Mouse (Mus musculus): ENCODE measurements around the gene Arpc4.
A peak's percentile ranks its signal among the peaks of the same experiment; 100 is the strongest.
"Not testable (repeated sequence)": the region's sequence is repeated elsewhere in the genome, so short reads cannot be mapped to it uniquely, and the experiment has no call there.

Gene Arpc4

DNA sequence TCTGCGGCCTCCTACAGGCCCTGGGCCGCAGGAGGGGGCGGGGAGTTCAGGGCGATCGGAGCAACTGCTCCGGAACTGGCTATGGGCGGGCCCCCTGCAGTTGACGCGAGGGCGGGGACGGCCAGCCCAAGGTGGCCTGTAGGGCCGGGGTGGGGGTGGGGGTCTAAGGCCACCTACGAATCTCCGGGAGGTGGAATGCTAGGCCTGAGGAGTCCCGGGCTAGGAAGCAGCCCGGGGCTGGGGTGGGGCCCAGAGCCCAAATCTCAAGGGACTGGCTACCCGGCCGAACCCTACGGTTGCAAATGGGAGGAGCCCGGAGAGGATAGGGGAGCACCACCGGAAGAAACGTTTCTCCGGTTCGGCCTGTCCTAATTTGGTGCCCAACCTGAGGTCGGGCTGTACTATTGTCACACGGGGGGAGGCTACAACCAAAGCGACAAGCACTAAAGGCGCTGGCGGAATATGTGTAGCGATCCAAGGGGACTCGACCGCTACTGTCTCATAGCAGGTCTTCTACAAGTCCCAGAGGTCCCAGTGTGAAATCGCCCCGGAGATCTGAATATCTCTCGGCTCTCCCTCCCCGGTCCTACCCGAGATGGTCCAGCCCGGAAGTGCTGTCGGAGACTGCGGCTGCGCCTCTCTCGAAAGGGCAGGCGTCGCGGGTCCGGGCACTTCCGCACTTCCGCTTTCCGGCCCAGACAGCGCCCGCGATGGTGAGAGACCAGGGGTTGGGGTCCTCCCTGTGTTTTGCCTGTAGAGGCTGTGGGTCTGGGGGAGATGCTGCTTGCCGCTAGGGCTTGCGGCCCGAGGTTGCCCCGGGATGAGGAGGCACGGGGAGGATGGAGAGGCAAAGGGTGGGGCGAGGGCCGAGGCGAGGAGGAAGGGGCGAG is at the start of gene Arpc4, which contains the start of gene Tada3:
Gene Arpc4, plus strand, starts transcription at position 620 of the 890 bp plus-strand sequence.
Gene Tada3, minus strand, starts transcription at position 388 of the 890 bp plus-strand sequence.
- DNase-seq (ENCODE audit: low spot score in 2 of 2), result peak; percentile 93 to 95

DNA sequence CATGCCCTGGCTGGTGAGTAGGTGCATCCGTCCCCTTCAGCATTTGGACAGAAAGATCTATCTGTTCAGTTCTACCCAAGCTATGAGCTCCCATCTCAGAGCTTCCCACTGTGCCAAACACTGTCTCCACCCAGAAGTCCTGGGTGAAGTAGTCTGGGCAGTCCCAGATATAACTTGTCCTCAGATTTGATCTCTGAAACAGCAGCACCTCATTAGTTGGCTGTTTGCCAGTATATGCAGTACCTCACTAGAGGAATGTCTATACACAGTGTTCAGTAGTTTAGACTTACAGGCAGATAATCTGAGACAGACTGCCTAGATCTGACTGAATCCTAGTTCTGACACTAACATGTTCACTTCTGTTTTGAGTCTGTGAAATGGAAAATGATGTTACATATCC is 48.5 kb upstream of the Arpc4 start:
- no peak for DNase-seq (ENCODE audit: low spot score in 2 of 2)

DNA sequence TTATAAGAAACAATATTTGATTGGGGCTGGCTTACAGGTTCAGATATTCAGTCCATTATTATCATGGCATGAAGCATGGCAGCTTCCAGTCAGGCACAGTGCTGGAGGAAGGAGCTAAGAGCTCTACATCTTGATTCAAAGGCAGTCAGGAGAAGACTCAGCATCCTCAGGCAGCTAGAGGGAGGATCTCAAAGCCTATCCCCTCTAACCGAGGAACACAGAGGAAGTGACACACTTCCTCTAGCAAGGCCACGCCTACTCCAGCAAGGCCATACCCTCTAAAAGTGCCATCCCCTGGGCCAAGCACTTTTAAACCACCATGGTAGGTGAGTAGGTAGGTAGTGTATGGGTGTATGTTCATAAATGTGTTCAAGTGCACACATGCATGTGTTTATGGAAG is 47.4 kb upstream of the Arpc4 start:
- DNase-seq (ENCODE audit: low spot score in 2 of 2), result peak; percentile 65 to 66

DNA sequence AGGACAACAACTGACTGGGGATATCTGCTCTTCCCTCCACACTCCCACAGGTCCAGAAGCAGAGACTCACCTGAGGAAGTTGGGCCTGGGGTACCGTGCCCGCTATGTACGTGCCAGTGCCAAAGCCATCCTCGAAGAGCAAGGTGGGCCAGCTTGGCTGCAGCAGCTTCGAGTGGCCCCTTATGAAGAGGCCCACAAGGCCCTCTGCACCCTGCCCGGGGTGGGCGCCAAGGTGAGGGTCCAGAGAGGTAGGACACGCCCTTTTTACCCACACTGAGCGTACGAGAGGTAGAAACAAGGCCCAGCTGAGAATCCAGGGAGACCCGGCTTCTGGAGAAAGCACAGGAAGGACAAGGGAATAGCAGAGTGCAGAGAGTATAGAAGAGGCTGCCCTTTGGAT is 46.2 kb upstream of the Arpc4 start:
- DNase-seq (ENCODE audit: low spot score in 2 of 2), result no peak

DNA sequence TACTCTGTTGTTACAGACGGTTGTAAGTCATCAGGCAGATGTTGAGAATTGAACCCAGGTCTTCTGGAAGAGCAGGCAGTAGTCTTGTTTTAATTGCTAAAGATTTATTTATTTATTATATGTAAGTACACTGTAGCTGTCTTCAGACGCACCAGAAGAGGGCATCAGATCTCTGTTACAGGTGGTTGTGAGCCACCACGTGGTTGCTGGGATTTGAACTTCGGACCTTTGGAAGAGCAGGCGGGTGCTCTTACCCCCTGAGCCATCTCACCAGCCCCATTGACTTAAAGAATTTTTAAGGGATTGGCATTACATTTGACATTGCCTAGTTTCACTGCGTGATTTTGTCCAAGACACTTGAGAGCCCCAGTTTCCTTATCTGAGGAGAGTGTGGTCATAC is 45.2 kb upstream of the Arpc4 start:
- DNase-seq (ENCODE audit: low spot score in 2 of 2), result not testable (repeated sequence)

DNA sequence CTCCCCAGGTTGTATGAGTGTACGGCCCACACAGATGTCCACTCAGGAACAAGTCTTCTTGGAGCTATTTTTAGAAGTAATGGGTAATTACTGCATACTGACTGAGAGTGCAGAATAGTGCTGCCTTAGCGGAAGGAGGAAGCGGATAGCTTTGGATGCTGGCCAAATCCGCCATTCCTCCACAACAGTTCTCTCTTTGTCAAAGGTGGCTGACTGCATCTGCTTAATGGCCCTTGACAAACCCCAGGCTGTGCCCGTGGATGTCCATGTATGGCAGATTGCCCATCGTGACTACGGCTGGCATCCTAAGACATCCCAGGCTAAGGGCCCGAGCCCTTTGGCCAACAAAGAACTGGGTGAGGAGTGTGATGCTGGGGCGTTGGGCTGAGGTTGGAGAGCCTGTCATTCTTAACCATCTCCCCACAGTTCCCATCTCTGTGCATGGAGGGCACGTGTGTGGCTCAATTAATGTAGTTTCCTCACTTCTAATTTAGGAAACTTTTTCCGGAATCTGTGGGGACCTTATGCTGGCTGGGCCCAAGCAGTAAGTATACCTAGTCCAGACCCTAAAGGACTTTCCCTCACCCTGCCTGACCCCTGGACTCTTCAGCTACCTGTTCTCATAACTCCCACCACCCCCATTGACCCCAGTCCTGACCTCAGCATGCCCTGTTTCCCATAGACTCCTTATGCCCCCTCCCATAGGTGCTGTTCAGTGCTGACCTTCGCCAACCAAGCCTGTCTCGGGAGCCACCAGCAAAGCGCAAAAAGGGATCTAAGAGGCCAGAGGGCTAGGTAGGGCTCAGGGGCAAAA is 44.6 kb upstream of the Arpc4 start:
- no peak for DNase-seq (ENCODE audit: low spot score in 2 of 2)

DNA sequence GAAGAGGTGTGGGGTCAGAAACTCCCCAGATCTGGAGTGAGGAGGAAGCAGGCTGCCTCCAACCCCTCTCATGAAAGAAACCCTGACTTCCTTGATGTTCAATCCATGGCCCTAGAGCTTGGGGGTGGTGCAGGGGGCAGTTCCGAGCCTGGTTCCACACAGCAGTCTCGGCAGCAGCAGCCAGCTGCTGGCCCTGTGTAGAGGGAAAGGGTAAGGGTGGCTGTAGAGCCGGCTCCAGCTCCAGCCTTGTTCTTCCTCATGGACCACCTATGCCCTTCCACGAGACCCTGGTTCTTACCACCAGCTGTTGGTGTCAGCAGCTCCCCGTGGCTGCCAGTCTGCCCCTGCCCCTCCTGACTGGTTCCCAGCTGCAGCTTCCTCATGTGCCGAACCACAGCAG is 43.7 kb upstream of the Arpc4 start:
- no peak for DNase-seq (ENCODE audit: low spot score in 2 of 2)

DNA sequence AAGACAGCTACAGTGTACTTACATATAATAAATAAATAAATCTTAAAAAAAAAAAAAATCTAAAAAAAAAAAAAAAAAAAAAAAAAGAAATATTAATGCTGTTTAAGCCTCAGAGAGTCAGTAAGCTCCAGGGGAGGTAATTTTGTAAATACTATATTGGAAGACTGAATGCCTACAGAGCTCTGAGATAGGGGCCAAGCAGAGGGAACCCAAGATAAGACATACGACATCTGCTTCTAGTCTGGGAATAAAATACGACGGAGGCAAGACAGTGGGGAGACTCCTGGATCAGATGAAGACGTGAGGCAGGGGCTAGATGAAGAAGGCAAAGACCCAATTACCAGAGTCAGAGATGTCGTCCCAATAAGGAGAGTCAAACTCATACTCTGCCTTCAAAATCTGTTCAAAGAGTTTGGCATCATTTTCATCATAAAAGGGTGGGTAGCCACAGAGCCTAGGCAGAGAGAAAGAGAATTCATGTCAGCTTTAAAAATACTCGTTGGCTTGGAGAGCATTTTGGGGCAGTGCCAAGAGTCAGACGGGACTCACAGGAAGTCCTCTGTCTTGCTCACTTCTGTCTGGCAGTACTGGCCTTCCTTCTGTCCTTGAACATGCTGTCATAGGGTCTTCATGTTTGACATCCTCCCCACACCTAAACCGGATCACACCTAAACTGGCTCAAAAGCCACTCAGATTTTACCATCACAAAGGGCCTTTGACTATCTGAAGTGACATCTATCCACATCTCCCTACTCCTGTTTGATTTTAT is 40.9 kb upstream of the Arpc4 start:
- no peak for DNase-seq (ENCODE audit: low spot score in 2 of 2)

DNA sequence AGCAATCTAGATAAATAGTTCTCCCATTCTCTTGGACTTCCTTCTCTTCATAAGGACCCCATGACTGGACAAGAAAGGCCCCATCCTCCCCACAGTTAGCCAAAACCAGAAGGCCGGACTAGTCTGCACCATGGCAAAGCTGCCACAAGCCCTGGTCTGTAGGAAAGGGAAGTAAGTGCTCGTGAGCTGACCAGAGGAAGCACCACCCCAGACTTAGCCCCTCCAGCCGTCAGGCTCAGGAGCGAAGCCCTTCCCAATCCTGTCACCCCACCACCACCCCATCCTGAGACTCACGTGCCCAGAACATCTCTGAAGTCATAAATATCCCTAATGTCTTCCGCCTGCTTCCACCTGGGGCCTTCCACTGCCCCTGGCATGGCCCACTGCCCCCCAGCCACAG is 36.3 kb upstream of the Arpc4 start:
- no peak for DNase-seq (ENCODE audit: low spot score in 2 of 2)

DNA sequence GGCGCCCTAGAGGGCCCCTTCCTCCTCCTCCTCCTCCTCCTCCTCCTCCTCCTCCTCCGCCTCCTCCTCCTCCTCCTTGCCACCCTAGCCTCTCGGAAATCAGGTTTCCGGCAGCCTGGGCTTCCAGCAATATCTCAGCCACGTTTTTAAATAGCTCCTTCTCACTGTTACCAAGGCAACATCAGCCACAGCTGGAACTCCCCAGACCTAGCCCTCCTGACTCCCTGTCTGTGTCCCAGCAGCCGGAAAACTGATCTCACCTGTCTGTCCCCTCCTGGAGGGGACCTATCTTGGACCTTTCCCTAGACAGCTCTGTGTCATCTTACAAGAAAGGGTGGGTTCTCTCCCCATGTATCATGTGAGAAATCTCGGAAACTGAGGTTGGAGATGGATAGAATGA is 35.6 kb upstream of the Arpc4 start:
- no peak for DNase-seq (ENCODE audit: low spot score in 2 of 2)

DNA sequence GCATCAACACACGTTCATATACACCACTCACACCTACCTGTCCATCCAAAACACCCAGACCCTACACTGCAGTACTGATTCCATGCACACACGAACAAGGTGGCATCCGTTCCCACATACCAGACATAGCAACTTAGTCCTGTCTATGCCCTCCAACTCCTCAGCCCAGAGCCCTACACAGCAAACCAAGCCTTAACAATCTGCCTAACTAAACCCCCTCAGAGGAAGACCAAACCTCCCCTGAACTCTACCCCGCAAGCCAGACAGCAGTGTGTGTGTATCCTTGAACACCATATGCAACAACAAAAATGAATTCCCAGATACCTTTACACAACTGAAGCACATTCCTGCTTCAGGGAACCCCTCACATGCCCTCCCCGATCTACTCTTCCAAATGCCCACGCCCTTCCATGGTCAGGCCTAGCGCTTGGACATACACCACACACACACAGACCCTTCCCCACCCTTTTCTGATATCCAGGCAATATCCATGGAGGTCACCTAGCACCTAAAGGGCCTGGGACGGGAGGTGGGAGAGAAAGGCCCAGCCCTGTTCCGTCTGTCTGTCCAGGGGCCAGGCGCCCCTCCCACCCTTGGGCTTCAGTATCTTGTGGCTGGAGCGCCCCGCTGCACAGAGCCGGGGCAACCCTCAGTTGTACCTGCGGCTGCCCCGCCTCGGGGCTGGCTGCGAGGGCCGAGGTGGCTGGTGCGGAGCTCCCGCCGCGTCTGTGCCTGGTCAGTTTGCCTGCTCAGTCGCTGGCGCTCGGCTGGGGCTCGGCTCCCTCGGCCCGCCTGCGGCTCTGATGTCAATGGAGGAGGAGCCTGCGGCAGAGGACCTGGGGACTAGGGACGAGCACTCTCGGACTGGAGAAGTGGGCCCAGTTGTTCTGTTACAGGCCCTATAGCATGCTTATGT is 34.5 kb upstream of the Arpc4 start, which contains the start of gene Camk1:
Gene Camk1, minus strand, starts transcription at position 808 of the 916 bp plus-strand sequence.
- DNase-seq (ENCODE audit: low spot score in 2 of 2), result peak; percentile 49 to 51

DNA sequence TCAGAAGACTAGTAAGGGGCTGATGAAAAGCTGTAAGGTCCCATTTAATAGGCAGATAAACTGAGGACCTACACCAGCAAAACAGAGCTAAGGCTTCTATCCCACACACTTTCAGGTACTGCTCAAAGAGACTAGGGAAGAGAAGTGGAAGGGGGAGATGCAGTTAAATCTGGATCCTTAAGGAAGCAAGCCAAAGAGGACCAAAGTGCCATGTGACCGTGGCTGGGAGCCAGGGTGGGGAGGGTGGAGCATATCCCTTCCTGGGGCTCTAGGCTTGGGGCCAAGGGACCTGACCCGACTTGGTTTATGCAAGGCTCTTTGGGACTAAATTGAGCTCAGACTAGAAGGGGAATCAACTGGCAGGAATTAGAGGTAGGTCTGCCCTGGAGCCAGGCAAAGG is 33.6 kb upstream of the Arpc4 start:
- DNase-seq (ENCODE audit: low spot score in 2 of 2), result peak in 1 of 2 experiments; percentile 32

DNA sequence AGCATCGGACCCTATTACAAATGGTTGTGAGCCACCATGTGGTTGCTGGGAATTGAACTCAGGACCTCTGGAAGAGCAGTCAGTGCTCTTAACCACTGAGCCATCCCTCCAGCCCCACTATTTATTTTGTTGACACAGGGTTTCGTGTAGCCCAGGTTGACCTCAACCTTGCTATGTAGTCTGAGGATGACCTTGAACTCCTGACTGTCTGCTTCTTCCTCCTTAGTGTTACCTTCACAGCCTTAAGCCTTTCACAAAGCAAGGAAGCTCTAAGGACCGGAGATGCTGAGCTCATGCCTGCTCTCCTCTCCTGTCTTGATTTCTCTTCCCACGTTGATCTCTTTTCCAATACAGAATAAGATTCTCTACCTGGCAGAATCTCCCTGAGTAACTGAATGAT is 31.0 kb upstream of the Arpc4 start:
- no peak for DNase-seq (ENCODE audit: low spot score in 2 of 2)

DNA sequence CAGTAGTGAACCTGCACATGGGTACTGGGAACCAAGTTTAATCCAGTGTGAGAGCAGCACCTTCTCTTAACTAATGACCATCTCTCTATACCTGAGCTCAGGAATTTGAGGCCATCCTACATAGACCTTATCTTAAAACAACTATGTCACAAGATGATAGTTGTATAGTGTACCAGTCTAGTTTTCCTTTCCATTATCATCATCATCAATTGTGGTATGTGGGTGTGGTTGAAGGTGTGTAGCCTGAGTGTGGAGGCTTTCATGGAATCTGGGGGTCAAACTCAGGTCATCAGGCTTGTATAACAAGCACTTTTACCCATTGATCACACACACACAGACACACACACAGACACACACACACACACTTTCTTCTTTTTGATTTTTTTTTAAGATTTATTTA is 27.4 kb upstream of the Arpc4 start:
- DNase-seq (ENCODE audit: low spot score in 2 of 2), result no peak

DNA sequence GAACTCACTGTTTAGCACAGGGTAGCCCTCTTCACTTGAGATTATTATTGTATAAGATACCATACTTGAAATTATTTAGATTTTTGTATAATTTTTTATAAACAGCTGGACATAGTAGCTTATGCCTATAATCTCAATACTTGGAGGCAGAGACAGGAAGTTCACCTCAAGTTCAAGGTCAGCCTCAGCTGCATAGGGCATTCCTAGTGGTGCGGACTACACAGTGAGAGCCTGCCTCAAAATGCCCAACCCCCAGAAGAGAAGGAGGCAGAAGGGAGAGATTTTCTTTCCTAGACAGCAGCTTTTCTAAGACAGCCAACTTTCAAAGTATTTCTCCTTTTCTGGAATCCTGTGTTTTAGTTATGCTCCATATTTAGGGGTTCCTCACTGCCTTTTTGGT is 26.8 kb upstream of the Arpc4 start:
- DNase-seq (ENCODE audit: low spot score in 2 of 2), result no peak

DNA sequence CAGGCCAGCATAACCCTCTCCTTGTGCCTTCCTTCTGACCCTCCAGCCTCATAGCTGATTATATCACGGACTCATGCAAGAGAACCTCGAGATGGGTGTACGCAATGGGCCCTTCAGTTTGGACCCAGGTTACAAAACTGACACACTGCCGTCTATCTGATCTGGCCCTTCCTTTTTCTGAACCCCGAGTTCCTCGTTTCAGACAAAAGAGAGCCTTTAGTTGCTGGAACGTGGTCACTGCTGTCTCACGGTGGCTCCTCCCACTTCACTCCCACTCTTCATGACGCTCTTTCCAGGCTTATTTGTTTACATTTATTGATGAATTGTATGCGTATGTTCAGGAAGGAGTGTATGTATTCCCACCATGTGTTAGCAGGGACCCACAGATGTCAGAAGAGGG is 26.3 kb upstream of the Arpc4 start:
- no peak for DNase-seq (ENCODE audit: low spot score in 2 of 2)

DNA sequence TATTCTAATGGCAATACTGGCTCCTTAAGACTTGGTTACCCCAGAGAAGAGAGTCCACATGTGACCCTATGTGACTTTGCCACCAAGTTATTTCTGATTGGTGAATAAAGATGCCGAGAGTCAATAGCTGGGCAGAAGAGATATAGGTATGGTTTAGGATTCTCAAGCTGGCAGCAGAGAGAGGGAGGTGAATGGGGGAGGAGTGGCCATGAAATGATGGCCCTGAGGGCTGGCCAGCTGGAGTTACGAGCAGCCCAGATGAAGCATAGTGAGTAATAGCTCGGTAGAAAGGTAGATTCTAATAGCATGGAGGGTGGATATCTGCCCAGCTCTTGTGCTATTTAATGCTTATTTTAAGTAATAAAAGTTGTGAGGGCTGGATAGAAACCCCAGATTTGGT is 25.1 kb upstream of the Arpc4 start:
- DNase-seq (ENCODE audit: low spot score in 2 of 2), result no peak

DNA sequence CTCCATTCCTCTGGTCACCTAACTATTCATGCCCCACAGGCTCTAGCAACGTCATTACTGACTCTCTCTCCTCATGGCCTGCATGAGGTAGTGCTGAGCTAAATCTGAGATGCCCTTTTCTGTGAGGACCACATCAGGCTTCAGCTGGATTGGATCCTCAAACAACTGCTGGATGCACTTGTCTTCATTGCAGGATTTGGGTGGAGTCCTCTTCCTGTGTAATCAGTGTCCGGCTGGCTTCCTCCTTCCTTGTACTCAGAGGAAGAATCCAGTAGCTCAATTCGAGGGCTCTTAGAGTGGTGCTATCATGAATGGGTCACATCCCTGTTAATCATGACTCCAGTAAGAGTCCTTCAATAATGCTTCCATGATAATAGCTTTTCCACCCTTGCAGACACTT is 24.2 kb upstream of the Arpc4 start:
- no peak for DNase-seq (ENCODE audit: low spot score in 2 of 2)

DNA sequence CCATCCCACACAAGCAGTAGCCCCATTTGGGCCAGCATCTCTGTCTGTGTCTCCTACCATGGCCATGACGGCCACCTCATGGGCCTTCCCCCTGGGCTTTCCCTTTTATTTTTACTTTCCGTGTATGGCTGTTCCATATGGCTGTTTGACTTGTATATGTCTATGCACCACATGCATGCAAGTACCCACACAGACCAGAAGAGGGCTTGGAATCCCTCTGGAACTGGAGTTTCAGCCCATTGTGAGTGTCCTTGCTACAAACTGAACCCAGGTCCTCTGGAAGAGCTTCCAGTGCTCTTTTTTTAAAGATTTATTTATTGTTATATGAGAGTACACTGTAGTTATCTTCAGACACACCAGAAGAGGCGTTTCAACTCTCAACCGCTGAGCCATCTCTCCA is 16.4 kb upstream of the Arpc4 start:
- DNase-seq (ENCODE audit: low spot score in 2 of 2), result no peak

DNA sequence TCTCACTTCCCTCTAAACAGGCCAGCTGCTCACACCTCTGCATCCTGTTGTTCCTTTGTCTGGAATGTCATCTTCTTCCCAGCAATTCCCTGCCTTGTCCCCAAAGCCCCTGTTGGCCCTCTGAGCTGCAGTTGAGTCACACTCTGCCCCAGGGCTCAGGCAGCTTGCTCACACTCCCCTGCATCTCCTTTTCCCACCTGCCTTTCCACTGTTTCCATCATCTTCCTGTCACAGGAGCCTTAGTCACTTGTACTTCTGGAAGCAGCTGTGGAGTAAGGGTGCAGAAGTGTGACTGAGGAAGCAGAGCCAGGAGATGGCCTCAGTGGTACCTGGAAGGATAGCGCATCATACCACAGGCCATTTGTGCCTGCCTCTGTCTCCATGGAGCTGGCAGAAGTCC is 15.7 kb upstream of the Arpc4 start:
- no peak for DNase-seq (ENCODE audit: low spot score in 2 of 2)

All from spleen, postnatal 36 days (tissue).